Mouse (Mus musculus): ENCODE measurements around the gene Fgfr2. TPM values are rescaled to one million over a fixed set of nuclear protein-coding genes. Genes with fewer than 3 reads are reported as not detected.

The Fgfr2 gene
- total and polyA plus RNA-seq, 2 experiments from 2014 or later: 12.1 to 32.6 TPM

GRCm38 (mm10) chr7:130553321-130553720 is 2569.8 kb downstream of the Fgfr2 start:
- no peak overlapping the region for H3K9ac ChIP-seq (replicated peaks; ENCODE audit: low read length, poor library complexity, severe bottlenecking)
- ATAC-seq (ENCODE audit: low FRiP score): no peak
- TF ChIP-seq CTCF (IDR thresholded peaks at IDR 0.05): no peak
- H3K27me3 ChIP-seq (ENCODE audit: insufficient read depth, low read length): no peaks in the 10 kb centered on the region
- no peaks in the 10 kb centered on the region for H3K4me1 ChIP-seq (ENCODE audit: insufficient read depth, low read length)
- 64% methylated on average over 4 of the region's 4 CpGs for WGBS
- no peak for DNase-seq (ENCODE audit: low spot score)
- H3K4me3 ChIP-seq (ENCODE audit: low read depth, low read length): no peak overlapping the region
- no peak overlapping the region for H3K27ac ChIP-seq (ENCODE audit: low read depth, low read length)
- H3K4me2 ChIP-seq (ENCODE audit: low read depth, low read length, poor library complexity, severe bottlenecking): no peak overlapping the region
- H3K36me3 ChIP-seq (ENCODE audit: insufficient read depth, low read length): no peaks in the 10 kb centered on the region
- no peaks in the 10 kb centered on the region for H3K9me3 ChIP-seq (ENCODE audit: low read length)

- ATAC-seq (ENCODE audit: low FRiP score) (no peak), DNase-seq (ENCODE audit: low spot score) (peak; percentile 21)
- Histone ChIP-seq H3K4me3 (ENCODE audit: low read depth, low read length) (no peak overlapping the region), H3K4me2 (ENCODE audit: low read depth, low read length, poor library complexity, severe bottlenecking) (no peak overlapping the region), H3K27me3 (ENCODE audit: insufficient read depth, low read length) (no peaks in the 10 kb centered on the region), H3K4me1 (ENCODE audit: insufficient read depth, low read length) (no peaks in the 10 kb centered on the region), H3K9me3 (ENCODE audit: low read length) (no peaks in the 10 kb centered on the region), H3K27ac (ENCODE audit: low read depth, low read length) (no peak overlapping the region), H3K36me3 (ENCODE audit: insufficient read depth, low read length) (no peaks in the 10 kb centered on the region), H3K9ac (replicated peaks; ENCODE audit: low read length, poor library complexity, severe bottlenecking) (no peak overlapping the region)
- WGBS: 69% methylated on average over 5 of the region's 5 CpGs
- TF ChIP-seq CTCF (IDR thresholded peaks at IDR 0.05): no peak
These were observed 2570.4 kb downstream of the Fgfr2 start for GRCm38 (mm10) chr7:130552780-130553179.

GRCm38 (mm10) chr7:130547635-130548175 is 2575.4 kb downstream of the Fgfr2 start:
- peaks cover 5% of the 10 kb centered on the region; the same call in 1 of the 2 replicates for H3K4me1 ChIP-seq (ENCODE audit: insufficient read depth, low read length)
- DNase-seq (ENCODE audit: low spot score) (no peak), ATAC-seq (ENCODE audit: low FRiP score) (no peak)
- H3K4me3 ChIP-seq (ENCODE audit: low read depth, low read length): peak overlapping the region; percentile 89; the same call in 1 of the 2 replicates
- WGBS: 86% methylated on average over 12 of the region's 12 CpGs
- no peaks in the 10 kb centered on the region for H3K36me3 ChIP-seq (ENCODE audit: insufficient read depth, low read length)
- no peak for TF ChIP-seq CTCF (IDR thresholded peaks at IDR 0.05)
- H3K27me3 ChIP-seq (ENCODE audit: insufficient read depth, low read length): no peaks in the 10 kb centered on the region
- H3K9me3 ChIP-seq (ENCODE audit: low read length): no peaks in the 10 kb centered on the region
- peak overlapping the region; percentile 32; the same call in 1 of the 2 replicates for H3K27ac ChIP-seq (ENCODE audit: low read depth, low read length)
- H3K9ac ChIP-seq (replicated peaks; ENCODE audit: low read length, poor library complexity, severe bottlenecking): no peak overlapping the region
- H3K4me2 ChIP-seq (ENCODE audit: low read depth, low read length, poor library complexity, severe bottlenecking): 0 out of 2 replicates have a peak overlapping the region, but pooled peaks have one; percentile 4

- H3K4me1 ChIP-seq (ENCODE audit: insufficient read depth, low read length): peaks cover 5% of the 10 kb centered on the region; the same call in 1 of the 2 replicates
- H3K36me3 ChIP-seq (ENCODE audit: insufficient read depth, low read length): no peaks in the 10 kb centered on the region
- DNase-seq (ENCODE audit: low spot score): peak; percentile 94
- TF ChIP-seq CTCF (IDR thresholded peaks at IDR 0.05): peak; percentile 89
- peak overlapping the region; percentile 89 for H3K4me3 ChIP-seq (ENCODE audit: low read depth, low read length)
- peak overlapping the region; percentile 86 for H3K9ac ChIP-seq (replicated peaks; ENCODE audit: low read length, poor library complexity, severe bottlenecking)
- under 1% methylated on average over 70 of the region's 84 CpGs for WGBS
- H3K4me2 ChIP-seq (ENCODE audit: low read depth, low read length, poor library complexity, severe bottlenecking): peak overlapping the region; percentile 51
- H3K27me3 ChIP-seq (ENCODE audit: insufficient read depth, low read length): no peaks in the 10 kb centered on the region
- peak; percentile 93 for ATAC-seq (ENCODE audit: low FRiP score)
- no peaks in the 10 kb centered on the region for H3K9me3 ChIP-seq (ENCODE audit: low read length)
- peak overlapping the region; percentile 91 for H3K27ac ChIP-seq (ENCODE audit: low read depth, low read length)
These were observed 2576.2 kb downstream of the Fgfr2 start for GRCm38 (mm10) chr7:130546791-130547484.

- Histone ChIP-seq H3K4me3 (ENCODE audit: low read depth, low read length) (peak overlapping the region; percentile 89), H3K27me3 (ENCODE audit: insufficient read depth, low read length) (no peaks in the 10 kb centered on the region), H3K9ac (replicated peaks; ENCODE audit: low read length, poor library complexity, severe bottlenecking) (peak overlapping the region; percentile 86), H3K9me3 (ENCODE audit: low read length) (no peaks in the 10 kb centered on the region), H3K4me1 (ENCODE audit: insufficient read depth, low read length) (peaks cover 5% of the 10 kb centered on the region; the same call in 1 of the 2 replicates), H3K36me3 (ENCODE audit: insufficient read depth, low read length) (no peaks in the 10 kb centered on the region), H3K4me2 (ENCODE audit: low read depth, low read length, poor library complexity, severe bottlenecking) (peak overlapping the region; percentile 51), H3K27ac (ENCODE audit: low read depth, low read length) (peak overlapping the region; percentile 91)
- 5% methylated on average over 7 of the region's 7 CpGs for WGBS
- TF ChIP-seq CTCF (IDR thresholded peaks at IDR 0.05): no peak
- ATAC-seq (ENCODE audit: low FRiP score): 0 out of 2 replicates have a peak, but pooled peaks have one; percentile 14
- no peak for DNase-seq (ENCODE audit: low spot score)
These were observed 2576.7 kb downstream of the Fgfr2 start for GRCm38 (mm10) chr7:130546421-130546790.

- Histone ChIP-seq H3K27me3 (ENCODE audit: insufficient read depth, low read length) (no peaks in the 10 kb centered on the region), H3K9ac (replicated peaks; ENCODE audit: low read length, poor library complexity, severe bottlenecking) (0 out of 2 replicates have a peak overlapping the region, but pooled peaks have one; percentile 86), H3K36me3 (ENCODE audit: insufficient read depth, low read length) (no peaks in the 10 kb centered on the region), H3K4me3 (ENCODE audit: low read depth, low read length) (peak overlapping the region; percentile 89), H3K9me3 (ENCODE audit: low read length) (no peaks in the 10 kb centered on the region), H3K4me2 (ENCODE audit: low read depth, low read length, poor library complexity, severe bottlenecking) (peak overlapping the region; percentile 51), H3K4me1 (ENCODE audit: insufficient read depth, low read length) (peaks cover 5% of the 10 kb centered on the region; the same call in 1 of the 2 replicates), H3K27ac (ENCODE audit: low read depth, low read length) (peak overlapping the region; percentile 91)
- no peak for TF ChIP-seq CTCF (IDR thresholded peaks at IDR 0.05)
- 61% methylated on average over 3 of the region's 3 CpGs for WGBS
- ATAC-seq (ENCODE audit: low FRiP score): no peak
- DNase-seq (ENCODE audit: low spot score): no peak
These were observed 2577.3 kb downstream of the Fgfr2 start for GRCm38 (mm10) chr7:130545893-130546292.

Data from midbrain, postnatal 0 days (tissue).